Mouse (Mus musculus) forebrain, postnatal 0 days (tissue): ENCODE measurements around the gene Fam186b. TPM values are rescaled to one million over a fixed set of nuclear protein-coding genes. Genes with fewer than 3 reads are reported as not detected.

ENCODE experiments used
- ATAC-seq: fragments of 200-750 bp; cut with Nextera tagmentation; 2 replicates; pipeline ENCODE4 v1.8.0; 2017; ENCODE audit warnings: mild to moderate bottlenecking, moderate library complexity
- DNase-seq: peaks from one replicate; pipeline ENCODE4 v3.0.0-alpha.2; 2015
- H3K27ac ChIP-seq: fragments of 300-500 bp; sonication (generic); 2 replicates; pipeline ENCODE4 v1.5.1; 2014; ENCODE audit warnings: low read depth, mild to moderate bottlenecking, antibody characterized with exemption, low read length, moderate library complexity, mixed read lengths
- H3K27me3 ChIP-seq: fragments of 300-500 bp; sonication (generic); 2 replicates; pipeline ENCODE4 v1.6.1; 2014; ENCODE audit warnings: mild to moderate bottlenecking, low read length, mixed read lengths; ENCODE audit not compliant: insufficient read depth
- H3K36me3 ChIP-seq: fragments of 300-500 bp; sonication (generic); 2 replicates; pipeline ENCODE4 v1.6.1; 2014; ENCODE audit warnings: mild to moderate bottlenecking, moderate library complexity; ENCODE audit not compliant: insufficient read depth
- H3K4me1 ChIP-seq: fragments of 300-500 bp; sonication (generic); 2 replicates; pipeline ENCODE4 v1.6.1; 2014; ENCODE audit warnings: antibody characterized with exemption; ENCODE audit not compliant: insufficient read depth
- H3K4me2 ChIP-seq: fragments of 300-500 bp; sonication (generic); 2 replicates; pipeline ENCODE4 v1.6.1; 2014; ENCODE audit warnings: low read depth, mild to moderate bottlenecking, moderate library complexity
- H3K4me3 ChIP-seq: fragments of 300-500 bp; sonication (generic); 2 replicates; pipeline ENCODE4 v1.5.1; 2014; ENCODE audit warnings: low read depth, low read length, mixed read lengths
- H3K9ac ChIP-seq: fragments of 300-500 bp; sonication (generic); 2 replicates; pipeline ENCODE4 v1.6.1; 2014; ENCODE audit warnings: mild to moderate bottlenecking
- H3K9me3 ChIP-seq: fragments of 300-500 bp; sonication (generic); 2 replicates; pipeline ENCODE4 v1.6.1; 2016; ENCODE audit warnings: low read length
- CTCF ChIP-seq: sonication (generic); IDR thresholded peaks from 2 replicates; pipeline ENCODE4 v1.5.1; 2016; ENCODE audit warnings: antibody characterized with exemption, control low read depth, low read depth
- WGBS: fragments of 180-500 bp; shearing (Covaris S2); extraction: QIAGEN DNeasy Blood & Tissue Kit; methylation state at CpG from one replicate; pipeline ENCODE4 v1.1.7; 2014; 5-methylcytosine and 5-hydroxymethylcytosine counted together
- polyA plus RNA-seq: library from polyadenylated mRNA; unstranded; fragments of >200 nt; fragmentation: Nextera tagmentation; extraction: Ambion mirVana; gene quantifications from 2 replicates; pipeline ENCODE4 v1.2.1, GENCODE M21; 2015
- total RNA-seq: library from RNA; depleted of rRNA; stranded (reverse); fragments of >200 nt; gene quantifications from 2 replicates; pipeline ENCODE4 v1.2.3, GENCODE M21; 2014

The Fam186b gene
- total and polyA plus RNA-seq, 2 experiments from 2014 or later, result 0.52 to 0.85 TPM

GRCm38 (mm10) chr15:99316314-99317266 is 20.9 kb upstream of the Fam186b start:
- peak overlapping the region; percentile 89 for H3K27ac ChIP-seq
- ATAC-seq (peak; percentile 84), DNase-seq (peak; percentile 91)
- H3K36me3 ChIP-seq, result peaks cover 88% of the 10 kb centered on the region
- H3K9me3 ChIP-seq, result no peaks in the 10 kb centered on the region
- no peak overlapping the region for H3K4me3 ChIP-seq
- no peaks in the 10 kb centered on the region for H3K4me1 ChIP-seq
- no peak overlapping the region for H3K4me2 ChIP-seq
- WGBS, result 78% methylated on average over 16 of the region's 16 CpGs
- peak overlapping the region; percentile 47; the same call in 1 of the 2 replicates for H3K9ac ChIP-seq
- peak; percentile 89 for TF ChIP-seq CTCF
- no peaks in the 10 kb centered on the region for H3K27me3 ChIP-seq

- H3K27me3 ChIP-seq, result no peaks in the 10 kb centered on the region
- no peaks in the 10 kb centered on the region for H3K4me1 ChIP-seq
- no peak overlapping the region for H3K9ac ChIP-seq
- no peak for TF ChIP-seq CTCF
- 91% methylated on average over 16 of the region's 16 CpGs for WGBS
- H3K9me3 ChIP-seq, result no peaks in the 10 kb centered on the region
- ATAC-seq (no peak), DNase-seq (no peak)
- no peak overlapping the region for H3K4me3 ChIP-seq
- H3K36me3 ChIP-seq, result peaks cover 86% of the 10 kb centered on the region
- no peak overlapping the region for H3K27ac ChIP-seq
- no peak overlapping the region for H3K4me2 ChIP-seq
These were observed 19.2 kb upstream of the Fam186b start for GRCm38 (mm10) chr15:99314891-99315290.

GRCm38 (mm10) chr15:99310617-99311016 is 14.9 kb upstream of the Fam186b start:
- Histone ChIP-seq H3K27me3 (no peaks in the 10 kb centered on the region), H3K27ac (no peak overlapping the region), H3K9me3 (no peaks in the 10 kb centered on the region), H3K36me3 (peaks cover 94% of the 10 kb centered on the region), H3K9ac (no peak overlapping the region), H3K4me1 (no peaks in the 10 kb centered on the region), H3K4me3 (no peak overlapping the region), H3K4me2 (no peak overlapping the region)
- 92% methylated on average over 5 of the region's 5 CpGs for WGBS
- DNase-seq (no peak), ATAC-seq (no peak)
- no peak for TF ChIP-seq CTCF

GRCm38 (mm10) chr15:99309549-99309948 is 13.9 kb upstream of the Fam186b start:
- H3K27ac ChIP-seq, result no peak overlapping the region
- no peaks in the 10 kb centered on the region for H3K4me1 ChIP-seq
- DNase-seq (no peak), ATAC-seq (no peak)
- H3K9me3 ChIP-seq, result no peaks in the 10 kb centered on the region
- no peak for TF ChIP-seq CTCF
- no peak overlapping the region for H3K4me2 ChIP-seq
- peaks cover 94% of the 10 kb centered on the region for H3K36me3 ChIP-seq
- H3K4me3 ChIP-seq, result no peak overlapping the region
- H3K9ac ChIP-seq, result no peak overlapping the region
- H3K27me3 ChIP-seq, result no peaks in the 10 kb centered on the region
- 93% methylated on average over 9 of the region's 9 CpGs for WGBS

- no peak for ATAC-seq
- no peaks in the 10 kb centered on the region for H3K9me3 ChIP-seq
- H3K36me3 ChIP-seq, result peaks cover 89% of the 10 kb centered on the region
- H3K4me1 ChIP-seq, result no peaks in the 10 kb centered on the region
- H3K27ac ChIP-seq, result no peak overlapping the region
- TF ChIP-seq CTCF, result no peak
- WGBS, result 90% methylated on average over 9 of the region's 9 CpGs
- no peaks in the 10 kb centered on the region for H3K27me3 ChIP-seq
- H3K4me2 ChIP-seq, result no peak overlapping the region
- H3K4me3 ChIP-seq, result no peak overlapping the region
- no peak overlapping the region for H3K9ac ChIP-seq
- no peak for DNase-seq
These were observed 11.8 kb upstream of the Fam186b start for GRCm38 (mm10) chr15:99307476-99307875.

GRCm38 (mm10) chr15:99296213-99296612 is 525 bp upstream of the Fam186b start:
- peak overlapping the region; percentile 57 for H3K4me2 ChIP-seq
- H3K4me1 ChIP-seq, result 0 out of 2 replicates have a peak, but pooled peaks cover 10% of the 10 kb centered on the region
- ATAC-seq, result no peak
- H3K27me3 ChIP-seq, result no peaks in the 10 kb centered on the region
- peak overlapping the region; percentile 72; the same call in 1 of the 2 replicates for H3K9ac ChIP-seq
- H3K4me3 ChIP-seq, result peak overlapping the region; percentile 62
- peak overlapping the region; percentile 92; the same call in 1 of the 2 replicates for H3K27ac ChIP-seq
- TF ChIP-seq CTCF, result no peak
- DNase-seq, result no peak
- H3K9me3 ChIP-seq, result no peaks in the 10 kb centered on the region
- WGBS, result 35% methylated on average over 5 of the region's 5 CpGs
- no peaks in the 10 kb centered on the region for H3K36me3 ChIP-seq

GRCm38 (mm10) chr15:99294813-99295374 is 794 bp downstream of the Fam186b start, which contains the start of gene Prpf40b:
Prpf40b (plus strand) TSS chr15:99295087.
- DNase-seq, result peak; percentile 96
- Histone ChIP-seq H3K27ac (peak within 1 kb of the TSS; percentile 92), H3K9ac (peak within 1 kb of the TSS; percentile 72), H3K4me3 (peak within 1 kb of the TSS; percentile 62), H3K27me3 (no peaks in the 10 kb centered on the region), H3K36me3 (no peaks in the 10 kb centered on the region), H3K4me2 (peak within 1 kb of the TSS; percentile 57), H3K9me3 (no peaks in the 10 kb centered on the region), H3K4me1 (0 out of 2 replicates have a peak, but pooled peaks cover 10% of the 10 kb centered on the region)
- WGBS, result 2% methylated on average over 51 of the region's 64 CpGs
- TF ChIP-seq CTCF, result peak; percentile 58
- peak; percentile 96 for ATAC-seq
